Mouse (Mus musculus) G1E (cell line): Measurements from ENCODE around the gene Pak7. TPM values are rescaled to one million over a fixed set of nuclear protein-coding genes. Genes with fewer than 3 reads are reported as not detected.
"Not testable (repeated sequence)": the region's sequence is repeated elsewhere in the genome, so short reads cannot be mapped to it uniquely, and the experiment has no call there.

Experiments
- ATAC-seq: 2 replicates; pipeline ENCODE4 v1.8.0; 2016; ENCODE audit warnings: mild to moderate bottlenecking; ENCODE audit not compliant: insufficient number of reproducible peaks, poor library complexity, low FRiP score, severe bottlenecking; ENCODE audit errors: extremely low read depth
- DNase-seq: peaks from one replicate; pipeline ENCODE4 v3.0.0; 2012; ENCODE audit warnings: low spot score
- H3K27me3 ChIP-seq: 2 replicates; pipeline ENCODE4 v1.6.1; 2012; ENCODE audit warnings: mild to moderate bottlenecking, low read length, inconsistent platforms; ENCODE audit not compliant: insufficient read depth
- H3K36me3 ChIP-seq: replicated peaks from 2 replicates; pipeline ENCODE3; 2012; ENCODE audit warnings: mild to moderate bottlenecking, inconsistent platforms
- H3K4me1 ChIP-seq: 2 replicates; pipeline ENCODE4 v1.6.1; 2012; ENCODE audit warnings: low read depth, low read length, inconsistent platforms, mixed read lengths; ENCODE audit not compliant: insufficient read depth
- H3K4me3 ChIP-seq: 2 replicates; pipeline ENCODE4 v1.5.1; 2012; ENCODE audit warnings: low read depth, mild to moderate bottlenecking, inconsistent platforms, low read length, moderate library complexity, mixed read lengths
- H3K9me3 ChIP-seq: replicated peaks from 2 replicates; pipeline ENCODE4 v1.6.1; 2012; ENCODE audit warnings: inconsistent platforms
- CTCF ChIP-seq: IDR thresholded peaks from 2 replicates; pipeline ENCODE4 v1.5.1; 2012; ENCODE audit warnings: low read depth, low read length, inconsistent platforms, mixed read lengths
- GATA1 ChIP-seq: IDR thresholded peaks from 2 replicates; pipeline ENCODE4 v1.6.1; 2012; ENCODE audit warnings: borderline replicate concordance, low read length, inconsistent platforms, mixed read lengths
- GATA2 ChIP-seq: IDR thresholded peaks from 2 replicates; pipeline ENCODE4 v1.6.1; 2012; ENCODE audit warnings: low read depth, low read length, inconsistent platforms, borderline replicate concordance
- POLR2AphosphoS5 ChIP-seq: IDR thresholded peaks from 2 replicates; pipeline ENCODE4 v1.6.1; 2012; ENCODE audit warnings: low read depth, low read length, inconsistent platforms; ENCODE audit not compliant: insufficient replicate concordance
- TAL1 ChIP-seq: conservative IDR thresholded peaks from 2 replicates; pipeline ENCODE4 v1.6.1; 2012; ENCODE audit warnings: low read depth, low read length, inconsistent platforms, mixed read lengths
- polyA plus RNA-seq: library from polyadenylated mRNA; stranded (reverse); fragments of >175 nt; gene quantifications from 2 replicates; pipeline ENCODE4 v1.2.3, GENCODE M21; 2012
- total RNA-seq, 2 experiments: library from RNA; stranded (forward) in 1 of 2; stranded (reverse) in 1 of 2; fragments of 200-1000 nt in 1 of 2; fragments of >200 nt in 1 of 2; fragmentation: Nextera tagmentation in 1 of 2; gene quantifications; 2 replicates each; pipeline ENCODE4 v1.2.3; 2014 to 2017

The Pak7 gene
- total and polyA plus RNA-seq, 3 experiments: 0.16 TPM; not detected in 2

DNA sequence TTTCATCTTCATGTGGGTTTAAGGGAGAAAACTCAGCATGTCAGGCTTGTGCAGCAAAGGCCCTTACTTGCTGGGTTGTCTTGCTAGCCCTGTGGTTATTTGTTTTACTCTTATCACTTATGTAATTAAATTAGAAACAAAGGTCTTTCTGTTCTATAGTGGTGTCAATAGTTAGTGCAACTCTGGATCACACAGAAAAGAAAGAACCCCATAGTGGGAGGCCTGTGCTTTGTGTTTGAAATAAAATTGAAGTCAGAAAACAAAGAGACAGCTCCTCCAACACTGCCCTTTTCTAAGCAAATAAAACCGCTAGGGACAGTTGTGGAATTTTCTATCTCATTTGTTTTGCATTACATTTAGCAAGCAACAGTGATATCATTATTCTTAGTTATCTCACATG, 15.4 kb downstream of the Pak7 start:
- TF ChIP-seq GATA1 (no peak), CTCF (no peak), POLR2AphosphoS5 (no peak), GATA2 (no peak), TAL1 (no peak)
- Histone ChIP-seq H3K4me1 (no peaks in the 10 kb centered on the region), H3K36me3 (no peaks in the 10 kb centered on the region), H3K27me3 (no peaks in the 10 kb centered on the region), H3K9me3 (no peaks in the 10 kb centered on the region; the same call in 1 of the 2 replicates), H3K4me3 (no peak overlapping the region)
- DNase-seq (no peak), ATAC-seq (no peak)

DNA sequence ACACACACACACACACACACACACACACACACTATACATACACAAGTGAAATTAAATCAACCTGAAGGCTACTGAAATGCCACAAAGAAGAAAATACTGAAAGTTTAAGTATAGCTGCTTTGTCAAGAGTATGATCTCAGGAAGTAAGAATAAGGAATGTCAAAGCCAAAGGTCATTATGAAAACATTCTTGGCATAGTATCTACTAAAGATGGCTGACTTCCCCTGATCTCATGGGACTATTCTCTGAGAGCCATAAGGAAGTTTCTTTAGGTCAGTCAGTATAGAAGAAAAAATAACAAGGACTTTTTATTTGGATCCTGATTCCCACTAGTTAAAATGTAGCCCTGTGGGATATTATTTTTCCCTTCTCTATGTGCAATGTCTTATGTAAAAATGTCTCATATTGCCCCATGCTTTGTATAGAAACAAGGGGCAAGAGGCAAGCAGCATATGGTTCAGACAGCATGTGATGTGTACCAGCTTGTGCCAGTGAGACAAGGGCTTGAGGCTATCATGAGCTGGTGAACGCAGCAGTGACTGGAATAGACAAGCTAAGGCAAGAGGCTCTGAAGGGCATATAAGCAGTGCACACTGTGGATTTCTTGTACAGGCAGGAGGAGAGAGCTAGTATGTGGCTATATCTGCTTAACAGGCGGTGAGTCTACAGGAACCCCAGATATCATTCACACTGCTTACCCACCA, 36.2 kb downstream of the Pak7 start:
- Histone ChIP-seq H3K36me3 (no peaks in the 10 kb centered on the region), H3K4me1 (no peaks in the 10 kb centered on the region), H3K9me3 (peaks cover 11% of the 10 kb centered on the region), H3K4me3 (no peak overlapping the region), H3K27me3 (no peaks in the 10 kb centered on the region)
- ATAC-seq (no peak), DNase-seq (no peak)
- TF ChIP-seq CTCF (no peak), TAL1 (no peak), POLR2AphosphoS5 (no peak), GATA2 (no peak), GATA1 (no peak)

DNA sequence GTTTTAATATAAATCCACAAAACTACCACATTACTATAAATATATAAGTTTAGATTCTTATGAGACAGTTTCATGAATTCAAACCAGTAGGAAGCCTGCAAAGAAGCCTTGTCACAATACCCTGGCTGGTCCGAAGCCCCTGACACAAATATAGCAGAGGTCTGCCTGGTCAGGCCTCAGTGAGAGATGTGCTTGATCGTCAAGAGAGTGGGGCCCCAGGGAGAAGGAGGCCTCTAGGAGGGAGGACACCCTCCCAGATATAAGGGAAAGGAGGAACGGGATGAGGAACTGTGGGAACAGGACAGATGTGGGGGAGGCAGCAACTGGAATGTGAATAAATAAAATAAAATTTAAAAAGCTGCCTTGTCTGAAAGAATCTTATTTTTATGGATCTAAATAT, 37.3 kb downstream of the Pak7 start:
- DNase-seq: no peak
- Histone ChIP-seq H3K36me3 (no peaks in the 10 kb centered on the region), H3K4me3 (no peak overlapping the region), H3K9me3 (peaks cover 8% of the 10 kb centered on the region), H3K4me1 (no peaks in the 10 kb centered on the region), H3K27me3 (no peaks in the 10 kb centered on the region)
- no peak for TF ChIP-seq GATA1
- ATAC-seq: no peak

DNA sequence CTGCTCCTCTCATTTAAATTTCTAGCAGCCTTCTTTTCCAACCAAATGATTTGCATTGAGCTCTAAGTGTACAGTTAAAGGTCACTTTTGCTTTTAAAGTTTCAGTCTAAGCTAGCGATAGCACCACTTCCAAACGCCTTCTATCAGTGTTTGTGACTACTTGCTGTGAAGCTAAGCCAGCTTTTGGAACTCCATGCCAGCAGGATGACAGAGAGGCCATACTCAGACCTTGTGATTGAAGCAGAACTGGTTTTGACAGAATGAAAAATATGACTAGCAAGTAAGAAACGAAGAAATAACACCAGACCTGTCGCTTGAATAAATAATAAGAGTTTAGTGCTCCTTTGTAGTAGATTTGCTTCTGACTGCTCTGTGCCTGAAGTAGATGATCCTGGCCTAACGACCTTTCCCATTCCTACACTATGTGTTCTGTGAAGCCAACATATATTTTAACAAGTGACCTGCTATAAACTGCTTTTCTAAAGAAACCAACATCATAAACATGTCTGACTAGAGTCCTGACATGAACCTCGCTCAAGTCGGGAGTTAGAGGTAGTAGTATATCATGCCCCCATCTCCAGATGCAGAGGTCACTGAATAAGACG, 38.0 kb downstream of the Pak7 start:
- Histone ChIP-seq H3K9me3 (peaks cover 8% of the 10 kb centered on the region), H3K27me3 (no peaks in the 10 kb centered on the region), H3K4me3 (no peak overlapping the region), H3K36me3 (no peaks in the 10 kb centered on the region), H3K4me1 (no peaks in the 10 kb centered on the region)
- TF ChIP-seq GATA1: no peak
- no peak for TF ChIP-seq POLR2AphosphoS5
- TF ChIP-seq GATA2: no peak
- no peak for TF ChIP-seq TAL1
- ATAC-seq (no peak), DNase-seq (no peak)

DNA sequence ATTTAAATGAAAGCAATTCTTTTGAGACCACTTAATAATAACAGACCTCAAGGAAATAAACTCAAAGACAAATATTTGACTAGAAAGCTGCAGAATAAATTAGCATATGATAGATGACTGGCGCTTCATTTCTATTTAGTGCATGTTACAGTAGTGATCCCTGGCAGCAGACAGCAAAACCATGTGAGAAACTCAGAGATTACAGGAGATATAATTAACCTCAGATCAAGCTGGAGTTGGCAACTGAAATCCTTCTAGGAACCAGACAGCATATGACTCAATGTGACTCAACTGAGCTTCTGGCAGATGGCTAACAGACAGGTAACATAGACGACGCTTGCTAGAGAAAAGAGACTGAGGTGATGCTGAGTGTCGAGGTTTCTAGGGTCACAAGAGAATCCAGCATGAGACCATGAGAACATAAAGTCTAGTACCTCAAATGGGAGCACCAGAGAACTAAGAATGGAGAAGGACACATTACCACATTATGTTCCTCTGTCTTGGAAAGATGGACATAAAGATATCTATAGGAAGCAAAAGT, 43.5 kb downstream of the Pak7 start:
- H3K36me3 ChIP-seq, DNase-seq, ATAC-seq, H3K27me3 ChIP-seq, H3K4me3 ChIP-seq, H3K4me1 ChIP-seq, H3K9me3 ChIP-seq: not testable (repeated sequence)

DNA sequence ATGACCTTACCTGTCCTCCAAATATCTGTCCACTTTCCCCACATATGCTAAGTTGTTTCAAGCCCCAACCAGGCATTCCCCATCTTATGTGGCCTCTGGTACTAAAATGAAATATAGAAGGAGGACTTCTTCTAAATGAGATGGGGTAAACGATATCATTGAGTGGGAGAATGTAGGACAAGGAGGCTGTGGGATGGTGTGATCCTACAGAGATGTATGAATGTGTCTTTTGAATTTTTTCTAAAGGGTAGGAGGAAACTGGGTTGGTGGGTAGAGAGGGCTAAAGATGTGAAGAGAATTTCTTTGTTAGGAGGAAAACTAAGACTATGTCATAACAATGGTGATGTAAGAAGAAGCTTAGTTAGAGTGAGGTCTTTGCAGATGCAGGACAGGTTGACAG, 57.8 kb downstream of the Pak7 start:
- TF ChIP-seq GATA1 (no peak), GATA2 (no peak), TAL1 (no peak), CTCF (no peak), POLR2AphosphoS5 (no peak)
- Histone ChIP-seq H3K4me3 (no peak overlapping the region), H3K4me1 (no peaks in the 10 kb centered on the region), H3K36me3 (no peaks in the 10 kb centered on the region), H3K27me3 (no peaks in the 10 kb centered on the region), H3K9me3 (peaks cover 2% of the 10 kb centered on the region; the same call in 1 of the 2 replicates)
- no peak for ATAC-seq
- no peak for DNase-seq

DNA sequence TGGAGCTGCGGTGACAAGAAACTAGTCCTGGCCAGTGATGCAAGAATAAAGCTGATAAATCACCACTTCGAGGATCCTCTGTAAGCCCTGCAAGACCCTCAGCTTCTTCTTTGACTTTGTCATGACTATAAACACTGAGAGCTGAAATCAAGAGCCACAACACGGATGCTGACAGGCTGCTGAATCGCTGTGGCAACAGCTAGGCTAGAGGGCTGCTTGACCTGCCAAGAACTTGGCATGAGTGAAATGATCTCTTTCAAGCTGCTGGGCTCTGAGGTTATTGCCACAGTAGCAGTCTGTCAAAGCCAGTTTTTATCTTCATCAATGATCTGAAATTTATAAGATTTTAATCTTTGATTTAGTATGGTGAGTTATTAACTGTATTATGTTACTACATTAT, 62.1 kb downstream of the Pak7 start:
- TF ChIP-seq POLR2AphosphoS5: no peak
- no peak for TF ChIP-seq CTCF
- TF ChIP-seq GATA1: no peak
- TF ChIP-seq GATA2: no peak
- no peak for TF ChIP-seq TAL1
- DNase-seq (no peak), ATAC-seq (no peak)
- no peaks in the 10 kb centered on the region for H3K27me3 ChIP-seq
- H3K9me3 ChIP-seq: peaks cover 2% of the 10 kb centered on the region; the same call in 1 of the 2 replicates
- H3K4me3 ChIP-seq: no peak overlapping the region
- no peaks in the 10 kb centered on the region for H3K4me1 ChIP-seq
- H3K36me3 ChIP-seq: no peaks in the 10 kb centered on the region
